Mouse (Mus musculus) embryo, embryonic 10.5 days (tissue): ENCODE results near the gene Adrb1.

Experiments
- DNase-seq: peaks from one replicate; pipeline ENCODE4 v3.0.0-alpha.2; 2015; ENCODE audit warnings: low spot score

Gene Adrb1

DNA sequence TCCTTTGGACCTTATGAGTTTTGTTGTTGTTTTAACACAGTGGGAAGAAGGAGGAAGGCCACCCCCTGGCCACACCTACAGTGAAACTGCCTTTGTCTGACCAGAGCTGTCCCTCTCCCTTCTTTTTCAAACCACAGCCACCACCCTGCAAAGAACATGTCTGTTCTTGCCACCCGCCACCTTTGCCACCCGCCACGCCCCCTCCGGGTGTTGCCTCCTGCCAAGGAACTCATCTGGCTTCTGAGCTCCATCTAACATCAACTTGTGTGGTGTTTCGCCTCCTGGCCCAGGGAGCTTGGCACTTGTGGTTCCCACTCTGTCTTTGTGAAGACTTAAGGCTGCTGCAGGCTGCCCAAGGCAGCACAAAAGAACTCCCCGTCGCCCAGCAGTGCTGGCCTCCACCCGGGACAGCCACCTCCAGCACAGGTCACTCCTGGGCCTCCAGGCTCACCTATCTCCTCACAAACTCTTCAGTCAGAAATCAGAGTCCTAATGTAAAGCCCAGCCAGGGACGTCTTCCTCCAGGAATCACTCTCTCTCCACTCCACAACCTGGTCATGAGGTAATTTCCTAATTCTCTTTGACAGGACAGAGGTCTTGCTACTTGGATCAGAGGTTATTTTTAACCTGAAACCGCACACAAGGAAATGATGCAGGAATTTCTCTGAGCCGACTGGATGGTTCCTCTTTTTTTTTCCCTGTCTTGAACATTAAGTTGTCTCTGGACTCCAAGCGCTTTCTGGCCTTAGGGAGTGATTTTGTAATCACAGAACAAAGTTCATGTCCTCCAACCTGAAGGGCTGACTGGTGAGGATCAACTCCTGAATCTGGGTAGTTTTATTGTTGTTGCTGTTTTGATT lies 18.5 kb upstream of the Adrb1 start:
- DNase-seq, result no peak

DNA sequence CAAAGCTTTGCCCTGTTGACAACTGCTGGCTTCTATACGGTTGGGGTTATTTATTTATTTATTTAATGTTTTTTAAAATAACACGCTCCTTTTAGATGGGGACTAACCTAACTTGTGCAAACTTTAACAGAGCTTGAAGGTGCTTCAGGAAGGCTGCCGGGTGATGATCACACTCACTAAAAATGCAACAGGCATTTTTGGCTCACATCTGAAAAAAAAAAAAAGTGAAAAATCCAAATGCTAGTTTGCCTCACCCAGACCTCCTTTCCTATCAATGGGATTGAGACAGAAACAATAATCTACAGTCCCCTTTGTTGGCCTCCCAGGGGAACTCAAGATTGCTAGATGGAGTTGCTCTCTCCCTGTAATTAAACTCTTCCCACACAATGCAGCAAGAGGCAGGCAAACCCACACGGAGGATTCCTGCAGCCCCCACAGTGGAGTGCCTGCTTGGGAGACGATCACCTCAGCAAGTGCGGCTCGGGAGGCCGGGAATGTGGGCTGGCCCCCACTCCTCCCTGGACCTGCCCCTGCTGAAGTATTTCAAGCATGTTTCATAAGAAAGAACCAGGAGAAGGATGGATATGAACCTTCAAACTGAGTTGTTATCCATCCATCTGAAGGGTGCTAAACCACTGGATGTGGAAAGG lies 16.8 kb upstream of the Adrb1 start:
- no peak for DNase-seq

DNA sequence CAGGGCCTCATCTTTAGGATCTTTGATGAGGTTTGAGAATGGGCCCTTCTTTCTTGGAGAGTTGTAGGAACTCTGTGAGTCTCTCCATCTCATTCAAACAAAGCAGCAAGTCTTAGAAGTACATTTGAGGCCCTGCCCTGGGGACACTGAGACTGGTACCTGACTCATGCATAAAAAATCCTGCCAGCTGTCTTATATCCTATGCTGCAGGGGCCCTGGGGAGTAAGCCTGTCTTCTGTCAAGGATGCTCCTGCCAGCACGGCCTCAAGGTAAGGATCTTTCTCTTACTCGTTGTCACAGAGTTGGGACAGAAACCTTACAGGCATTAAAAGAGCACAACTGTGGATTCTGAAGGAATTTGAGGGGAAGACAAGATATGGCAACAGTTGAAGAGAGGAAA lies 13.2 kb upstream of the Adrb1 start:
- no peak for DNase-seq

DNA sequence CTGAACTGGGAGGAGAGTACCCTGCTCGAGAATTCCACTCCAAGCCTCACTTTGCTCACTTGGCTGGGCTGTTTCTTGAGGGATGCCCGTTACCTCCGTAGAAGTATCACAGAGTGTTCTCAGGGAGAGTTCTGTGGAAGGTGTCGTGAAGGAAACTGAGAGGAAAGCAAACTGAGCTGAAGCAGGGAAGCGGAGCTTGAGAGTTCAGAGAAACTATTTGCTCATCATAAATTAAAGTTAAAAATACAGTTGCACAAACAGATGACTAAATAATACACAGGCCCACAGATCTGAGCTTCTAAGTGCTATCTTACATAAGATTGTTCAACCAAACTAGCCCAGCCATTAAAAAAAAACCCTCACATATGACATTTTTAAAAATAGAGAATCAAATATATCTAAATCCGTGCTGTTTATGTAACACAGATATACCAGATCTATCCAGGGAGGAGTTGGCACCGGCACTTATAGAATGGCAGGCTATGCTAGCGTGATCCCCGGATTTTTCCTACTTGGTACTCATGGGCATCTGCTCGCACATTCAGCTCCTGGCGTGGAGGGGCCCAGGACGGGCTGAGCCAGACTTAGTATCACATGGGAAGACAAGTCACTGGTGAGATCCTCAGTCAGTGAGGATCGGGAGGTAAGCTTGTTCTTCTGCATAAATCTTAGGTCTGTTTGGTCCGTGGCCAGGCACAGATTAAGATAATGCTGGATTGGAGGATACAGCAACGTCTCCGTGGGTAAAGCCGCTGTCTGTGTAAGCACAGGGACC lies 11.7 kb upstream of the Adrb1 start:
- no peak for DNase-seq

DNA sequence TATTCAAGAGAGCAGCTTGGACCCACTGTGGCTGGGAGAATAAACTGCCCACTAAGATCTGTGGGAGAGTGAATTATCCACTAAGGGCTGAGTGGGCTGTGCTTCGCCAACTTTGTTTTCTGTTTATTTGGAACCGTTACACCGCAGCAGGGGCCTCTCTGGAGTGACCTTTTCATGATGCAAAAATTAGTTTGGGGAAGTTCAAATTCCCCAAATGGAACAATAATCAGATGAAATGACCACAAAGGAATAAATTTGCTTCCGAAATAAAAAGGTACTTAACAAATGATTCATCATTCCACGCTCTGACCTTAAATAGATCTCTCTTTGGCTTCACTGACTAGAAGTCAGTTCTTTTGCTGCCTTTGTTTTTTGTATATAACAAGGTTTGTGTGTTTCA lies 8.4 kb upstream of the Adrb1 start:
- DNase-seq, result no peak

DNA sequence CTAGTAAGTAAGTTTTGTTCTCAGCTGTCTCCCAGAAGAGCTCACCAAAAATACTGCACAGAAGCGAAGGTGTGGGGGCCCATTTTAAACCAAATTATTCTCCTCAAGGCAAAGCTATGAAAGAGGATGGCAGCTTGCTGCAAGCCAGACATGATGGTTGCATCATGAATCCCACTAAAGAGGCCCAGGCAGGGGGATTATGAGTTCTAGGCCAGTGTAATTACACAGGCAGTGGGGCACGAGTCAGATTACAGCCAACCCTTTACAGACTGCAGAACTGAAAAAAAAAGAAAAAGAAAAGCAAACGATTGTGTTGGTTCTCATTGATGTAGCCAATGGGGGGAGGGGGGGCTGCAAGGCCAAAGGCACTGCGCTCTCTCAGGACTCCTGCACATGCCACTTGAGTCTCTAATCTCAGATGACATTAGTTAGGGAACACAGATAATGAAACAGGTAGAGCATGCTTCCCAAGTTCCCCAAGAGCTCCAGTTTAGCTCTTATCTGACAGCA lies 7.3 kb upstream of the Adrb1 start:
- DNase-seq, result peak; percentile 48

DNA sequence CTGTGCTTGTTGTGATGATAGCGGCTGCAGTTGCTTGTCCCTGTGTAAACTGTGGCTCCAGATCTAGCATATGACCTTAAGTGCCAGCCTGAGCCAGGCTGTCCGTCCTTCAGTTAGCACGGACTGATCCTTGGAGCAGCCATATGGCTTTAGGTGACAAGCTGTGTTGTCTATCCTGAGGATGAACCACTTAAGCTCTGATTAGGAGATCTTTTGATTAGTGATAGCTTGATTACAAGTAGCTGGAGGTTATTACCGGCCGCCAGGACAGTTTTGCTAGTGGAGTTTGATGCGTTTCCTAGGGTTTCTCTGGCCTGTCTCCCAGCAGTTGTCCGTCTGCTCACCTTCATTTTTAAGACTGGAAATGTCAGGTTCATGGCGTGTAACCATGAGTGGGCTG lies 4.0 kb upstream of the Adrb1 start:
- DNase-seq, result no peak

DNA sequence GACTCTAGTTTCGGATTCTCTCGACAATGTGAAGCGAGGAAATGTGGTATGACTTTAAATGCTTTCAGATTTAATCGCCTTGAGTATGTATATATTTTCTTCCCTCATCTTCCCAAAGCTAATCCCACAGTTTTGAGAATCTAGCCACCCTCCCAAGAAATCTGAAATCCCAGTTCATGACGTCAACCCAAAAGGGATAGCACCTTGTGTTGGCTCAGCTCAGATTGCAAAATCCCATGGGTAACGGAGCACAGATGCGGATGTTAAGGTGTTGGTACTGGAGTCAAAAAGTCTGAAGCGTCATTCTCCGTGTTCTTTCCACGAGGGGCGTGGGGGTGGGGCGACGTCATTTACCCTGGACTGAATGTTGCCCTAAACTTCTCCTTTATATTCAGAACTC lies 1.1 kb upstream of the Adrb1 start:
- no peak for DNase-seq

DNA sequence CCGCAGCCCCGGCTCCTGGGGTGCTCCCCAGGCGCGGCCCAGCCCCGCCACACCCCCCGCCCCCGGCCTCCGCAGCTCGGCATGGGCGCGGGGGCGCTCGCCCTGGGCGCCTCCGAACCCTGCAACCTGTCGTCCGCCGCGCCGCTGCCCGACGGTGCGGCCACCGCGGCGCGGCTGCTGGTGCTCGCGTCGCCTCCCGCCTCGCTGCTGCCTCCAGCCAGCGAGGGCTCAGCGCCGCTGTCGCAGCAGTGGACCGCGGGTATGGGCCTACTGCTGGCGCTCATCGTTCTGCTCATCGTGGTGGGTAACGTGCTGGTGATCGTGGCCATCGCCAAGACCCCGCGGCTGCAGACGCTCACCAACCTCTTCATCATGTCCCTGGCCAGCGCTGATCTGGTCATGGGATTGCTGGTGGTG lies 300 bp downstream of the Adrb1 start:
- DNase-seq, result peak; percentile 40

DNA sequence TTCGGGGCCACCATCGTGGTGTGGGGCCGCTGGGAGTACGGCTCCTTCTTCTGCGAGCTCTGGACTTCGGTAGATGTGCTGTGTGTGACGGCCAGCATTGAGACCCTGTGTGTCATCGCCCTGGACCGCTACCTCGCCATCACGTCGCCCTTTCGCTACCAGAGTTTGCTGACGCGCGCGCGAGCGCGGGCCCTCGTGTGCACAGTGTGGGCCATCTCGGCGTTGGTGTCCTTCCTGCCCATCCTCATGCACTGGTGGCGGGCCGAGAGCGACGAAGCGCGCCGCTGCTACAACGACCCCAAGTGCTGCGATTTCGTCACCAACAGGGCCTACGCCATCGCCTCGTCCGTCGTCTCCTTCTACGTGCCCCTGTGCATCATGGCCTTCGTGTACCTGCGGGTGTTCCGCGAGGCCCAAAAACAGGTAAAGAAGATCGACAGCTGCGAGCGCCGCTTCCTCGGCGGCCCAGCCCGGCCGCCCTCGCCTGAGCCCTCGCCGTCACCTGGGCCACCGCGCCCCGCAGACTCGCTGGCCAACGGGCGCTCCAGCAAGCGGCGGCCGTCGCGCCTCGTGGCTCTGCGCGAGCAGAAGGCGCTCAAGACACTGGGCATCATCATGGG lies 822 bp downstream of the Adrb1 start:
- peak; percentile 39 for DNase-seq

DNA sequence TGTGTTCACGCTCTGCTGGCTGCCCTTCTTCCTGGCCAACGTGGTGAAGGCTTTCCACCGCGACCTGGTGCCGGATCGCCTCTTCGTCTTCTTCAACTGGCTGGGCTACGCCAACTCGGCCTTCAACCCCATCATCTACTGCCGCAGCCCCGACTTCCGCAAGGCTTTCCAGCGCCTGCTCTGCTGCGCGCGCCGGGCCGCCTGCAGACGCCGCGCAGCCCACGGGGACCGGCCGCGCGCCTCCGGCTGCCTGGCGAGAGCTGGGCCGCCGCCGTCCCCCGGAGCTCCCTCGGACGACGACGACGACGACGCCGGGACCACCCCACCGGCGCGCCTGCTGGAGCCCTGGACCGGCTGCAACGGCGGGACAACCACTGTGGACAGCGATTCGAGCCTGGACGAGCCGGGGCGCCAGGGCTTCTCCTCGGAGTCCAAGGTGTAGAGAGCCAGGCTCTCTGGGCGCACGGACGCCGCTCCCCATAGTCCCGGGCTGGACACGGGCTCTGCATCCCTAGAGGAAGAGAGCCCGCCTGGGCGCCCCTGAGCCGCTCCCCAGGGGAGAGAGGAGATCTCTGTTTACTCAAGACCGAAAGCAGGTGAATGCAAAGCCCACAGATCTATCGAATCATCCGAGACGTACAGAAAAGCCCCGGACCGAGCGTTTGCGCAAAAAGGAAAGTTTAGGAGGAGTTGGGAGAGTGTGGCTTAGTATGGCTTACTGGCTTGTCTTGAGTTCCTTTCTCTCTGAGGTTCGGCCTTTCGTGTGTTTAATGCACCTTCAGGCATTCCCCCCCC lies 1.5 kb downstream of the Adrb1 start:
- DNase-seq, result peak; percentile 61

DNA sequence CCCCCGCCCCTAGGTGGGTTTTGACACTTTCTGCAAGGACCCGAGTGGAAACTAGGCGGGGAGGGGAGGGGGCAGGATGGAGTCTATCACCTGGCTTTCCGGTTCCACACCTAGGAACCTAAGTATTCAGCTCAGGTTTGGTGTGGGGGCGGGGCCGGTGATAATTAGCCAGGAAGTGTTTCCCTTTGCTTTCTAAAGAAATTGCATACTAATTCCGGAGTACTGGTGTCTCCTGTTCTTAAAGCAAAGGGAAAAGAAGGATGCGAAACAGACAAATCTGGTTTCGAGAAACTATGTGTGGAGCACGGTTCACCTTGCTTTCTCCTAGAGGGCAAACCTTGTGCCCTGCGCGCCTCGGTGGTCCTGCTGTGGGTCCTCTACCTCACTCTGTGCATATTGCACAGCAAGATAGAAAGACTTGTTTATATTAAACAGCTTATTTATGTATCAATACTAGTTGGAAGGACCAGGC lies 2.2 kb downstream of the Adrb1 start:
- no peak for DNase-seq

DNA sequence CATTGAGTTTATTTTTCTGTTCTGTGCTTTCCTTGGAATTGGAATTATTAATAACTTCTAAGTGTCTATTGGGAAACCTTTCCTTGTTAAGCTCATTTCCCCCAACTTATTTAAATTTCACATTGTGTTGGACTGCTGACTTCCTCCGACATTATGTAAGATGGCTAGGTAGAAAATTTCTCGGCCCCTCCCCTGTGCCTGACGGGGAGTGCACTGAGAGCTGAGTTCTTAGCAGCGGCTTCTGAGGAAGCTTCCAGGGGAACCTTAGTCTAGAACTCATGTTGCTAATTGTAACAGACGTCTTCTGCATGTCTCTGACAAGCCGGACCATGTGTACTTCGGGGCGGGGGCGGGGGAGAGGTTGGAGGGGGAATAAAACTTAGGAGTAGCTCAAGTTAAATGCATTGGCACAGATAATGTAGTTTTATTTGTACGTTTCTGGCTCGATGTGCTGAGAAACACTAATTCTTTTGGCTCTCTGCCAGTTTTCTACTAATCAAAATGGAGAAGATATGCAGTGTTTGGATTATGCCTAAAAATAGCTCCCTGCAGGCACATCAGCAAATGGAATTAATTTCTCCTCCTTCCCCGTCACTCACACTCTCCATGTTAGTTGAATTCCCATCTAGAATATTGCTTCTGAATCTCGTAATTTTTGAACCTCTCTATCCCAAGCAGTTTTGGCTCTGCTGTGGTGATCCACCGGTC lies 5.3 kb downstream of the Adrb1 start:
- no peak for DNase-seq

DNA sequence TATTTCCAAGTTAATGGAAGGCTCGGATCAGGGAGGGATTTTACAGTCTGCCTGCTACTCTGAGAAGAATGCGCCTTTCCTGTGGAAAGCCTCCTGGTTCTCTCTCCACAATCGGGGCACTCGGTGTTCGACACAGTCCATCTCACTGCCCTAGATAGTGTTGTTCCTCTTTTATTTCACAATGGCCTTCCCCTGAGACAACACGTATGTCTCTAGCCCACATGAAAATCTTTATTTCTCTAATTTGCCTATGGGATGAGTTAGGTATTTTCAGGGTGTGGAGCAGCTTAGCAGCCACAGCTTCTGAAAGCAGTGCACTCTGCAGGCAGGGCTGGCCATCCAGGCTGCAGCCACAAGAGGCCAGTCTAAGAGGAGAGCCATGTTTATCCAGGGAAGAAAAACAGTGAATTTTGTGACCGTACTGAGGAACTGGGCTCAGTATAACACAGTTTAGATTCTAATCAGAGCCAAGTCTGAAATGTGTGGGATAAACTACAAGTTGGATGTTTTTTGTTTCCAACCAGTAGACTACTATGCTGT lies 12.1 kb downstream of the Adrb1 start:
- no peak for DNase-seq

DNA sequence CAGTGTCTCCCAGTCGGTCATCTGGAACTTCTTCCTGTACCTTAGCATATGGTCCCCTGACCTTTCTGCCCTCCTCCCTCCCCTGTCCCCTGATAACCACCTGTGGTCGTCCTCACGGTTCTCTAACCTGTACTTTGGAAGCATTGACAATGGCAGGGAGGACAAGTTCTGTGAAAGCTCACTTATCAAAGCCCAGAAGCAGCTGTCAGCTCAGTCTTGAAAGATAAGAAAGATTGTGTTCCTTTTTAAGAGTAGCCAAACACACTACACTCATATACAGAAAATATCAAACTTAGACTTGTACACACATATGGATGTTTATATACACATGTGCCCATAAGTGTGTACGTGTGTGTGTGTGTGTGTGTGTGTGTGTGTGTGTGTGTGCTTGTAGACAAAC lies 13.7 kb downstream of the Adrb1 start:
- DNase-seq, result no peak

DNA sequence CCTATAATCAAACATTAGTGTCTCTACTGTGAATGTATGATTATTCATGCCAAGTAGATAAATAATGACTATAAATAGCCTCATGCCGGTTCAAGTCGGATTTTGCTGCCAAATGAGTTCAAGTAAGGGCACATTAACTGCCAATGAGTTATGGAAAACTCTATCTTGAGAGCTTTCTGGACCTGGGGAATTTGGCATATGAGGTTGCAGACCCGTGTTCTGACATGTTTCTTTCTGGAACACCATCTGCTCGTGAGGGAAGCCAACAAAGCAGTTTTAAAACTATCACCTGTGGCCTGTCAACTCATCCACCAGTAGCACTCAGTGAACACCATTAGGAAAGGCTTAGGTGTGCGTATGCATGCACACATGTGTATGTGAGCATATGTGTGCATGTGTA lies 14.3 kb downstream of the Adrb1 start:
- no peak for DNase-seq

DNA sequence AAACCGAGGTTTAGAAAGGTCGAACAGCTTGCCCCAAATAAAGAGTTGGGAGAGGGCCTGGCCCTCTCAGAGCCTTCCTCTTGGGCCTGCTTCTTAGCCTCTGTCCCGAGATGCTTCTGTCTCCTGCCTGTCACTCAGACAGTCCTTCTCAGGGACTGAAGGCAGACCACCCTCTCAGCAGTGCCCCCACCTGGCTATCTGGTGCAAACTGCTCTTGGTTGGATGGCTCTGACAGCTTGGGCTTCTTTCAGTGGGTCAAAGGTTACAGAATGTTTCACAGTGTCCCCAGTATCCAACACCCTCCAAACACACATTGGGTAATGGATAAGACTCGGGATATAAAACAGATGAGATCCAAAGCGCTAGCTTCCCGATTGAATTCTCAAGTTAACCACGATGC lies 23.1 kb downstream of the Adrb1 start:
- DNase-seq, result peak; percentile 47

DNA sequence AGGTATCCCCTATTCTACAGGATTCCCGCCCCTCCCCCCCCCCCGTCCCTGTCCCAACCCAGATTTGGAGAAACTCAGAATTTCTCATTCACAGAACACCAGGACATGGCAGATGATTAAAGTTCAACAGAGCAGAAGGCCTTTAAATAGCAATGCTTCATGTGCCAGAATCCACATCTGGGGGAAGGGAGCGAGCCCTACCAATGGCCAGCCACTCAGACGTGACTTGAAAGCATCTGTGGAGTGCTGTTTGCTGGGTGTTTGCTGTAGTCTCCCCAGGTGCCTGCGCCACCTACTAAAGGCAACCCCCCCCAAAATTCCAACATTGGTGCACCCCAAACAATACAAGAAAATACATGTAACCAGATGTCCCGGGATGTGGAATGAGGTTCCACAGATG lies 23.5 kb downstream of the Adrb1 start:
- DNase-seq, result no peak

DNA sequence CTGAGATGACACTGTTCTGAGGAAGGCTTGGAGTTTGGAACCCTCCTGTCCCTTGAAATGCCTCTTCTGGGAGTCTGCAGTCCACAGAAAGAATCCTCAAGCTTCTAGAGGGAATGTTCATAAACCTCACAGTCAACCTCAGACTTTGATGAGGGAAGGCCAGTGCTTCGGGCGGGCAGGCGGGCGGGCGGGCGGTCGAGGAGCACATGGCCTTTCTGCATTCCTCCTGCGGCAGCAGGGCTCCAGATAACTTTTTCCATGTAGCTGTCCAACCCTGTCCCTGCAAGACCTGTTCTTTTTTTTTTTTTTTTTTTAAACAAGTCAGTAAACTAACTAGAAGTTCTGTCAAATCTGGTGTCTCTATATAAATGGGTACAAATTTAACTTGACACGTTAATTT lies 24.6 kb downstream of the Adrb1 start:
- no peak for DNase-seq

DNA sequence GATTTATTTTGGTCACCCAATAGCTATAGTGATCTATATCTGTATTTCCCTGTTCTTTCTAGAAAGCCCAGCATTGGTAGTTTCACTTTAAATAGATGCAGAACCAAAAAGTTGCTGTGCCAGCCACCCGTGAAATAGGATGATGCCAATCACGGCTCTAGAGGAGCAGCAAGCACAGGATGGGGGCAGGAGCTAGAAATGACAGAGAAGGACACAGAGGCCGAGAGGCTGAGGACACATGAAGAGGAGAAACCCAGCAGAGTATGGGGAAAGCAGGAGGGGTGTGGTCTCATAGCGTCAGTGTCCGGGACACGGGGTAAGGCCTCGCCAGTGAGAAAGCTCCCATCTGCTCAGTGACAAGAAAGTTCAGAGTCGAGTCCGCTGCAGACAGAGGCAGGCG lies 25.9 kb downstream of the Adrb1 start:
- DNase-seq, result no peak
